Mouse (Mus musculus) midbrain, embryonic 16.5 days (tissue): ENCODE results near the gene S100a14. TPM values are rescaled to one million over a fixed set of nuclear protein-coding genes. Genes with fewer than 3 reads are reported as not detected.

Experiments used
- ATAC-seq: fragments of 200-750 bp; cut with Nextera tagmentation; 2 replicates; pipeline ENCODE4 v1.8.0; 2017; ENCODE audit warnings: moderate TSS enrichment
- H3K27ac ChIP-seq: fragments of 300-500 bp; sonication (generic); 2 replicates; pipeline ENCODE4 v1.5.1; 2014; ENCODE audit warnings: mild to moderate bottlenecking, low read length, mixed read lengths
- H3K27me3 ChIP-seq: fragments of 300-500 bp; sonication (generic); 2 replicates; pipeline ENCODE4 v1.6.1; 2014; ENCODE audit warnings: low read depth, low read length, mixed read lengths; ENCODE audit not compliant: control insufficient read depth, insufficient read depth
- H3K36me3 ChIP-seq: fragments of 300-500 bp; sonication (generic); 2 replicates; pipeline ENCODE4 v1.6.1; 2014; ENCODE audit warnings: mild to moderate bottlenecking, low read length, moderate library complexity, mixed read lengths; ENCODE audit not compliant: control insufficient read depth, insufficient read depth
- H3K4me1 ChIP-seq: fragments of 300-500 bp; sonication (generic); 2 replicates; pipeline ENCODE4 v1.6.1; 2014; ENCODE audit warnings: mild to moderate bottlenecking, low read length, mixed read lengths; ENCODE audit not compliant: control insufficient read depth, insufficient read depth
- H3K4me2 ChIP-seq: fragments of 300-500 bp; sonication (generic); 2 replicates; pipeline ENCODE4 v1.6.1; 2014; ENCODE audit warnings: mild to moderate bottlenecking, low read length, mixed read lengths
- H3K4me3 ChIP-seq: fragments of 300-500 bp; sonication (generic); 2 replicates; pipeline ENCODE4 v1.5.1; 2014; ENCODE audit warnings: low read depth, mild to moderate bottlenecking, low read length, moderate library complexity, mixed read lengths
- H3K9ac ChIP-seq: fragments of 300-500 bp; sonication (generic); 2 replicates; pipeline ENCODE4 v1.6.1; 2014; ENCODE audit warnings: low read depth, low read length, mixed read lengths
- H3K9me3 ChIP-seq: fragments of 300-500 bp; sonication (generic); replicated peaks from 2 replicates; pipeline ENCODE4 v1.6.1; 2014; ENCODE audit warnings: mild to moderate bottlenecking, low read length, mixed read lengths; ENCODE audit not compliant: control insufficient read depth, poor library complexity, severe bottlenecking
- WGBS: fragments of 180-500 bp; shearing (Covaris S2); extraction: QIAGEN DNeasy Blood & Tissue Kit; methylation state at CpG from one replicate; pipeline ENCODE4 v1.1.7; 2014; 5-methylcytosine and 5-hydroxymethylcytosine counted together
- polyA plus RNA-seq: library from polyadenylated mRNA; unstranded; fragments of >200 nt; fragmentation: Nextera tagmentation; extraction: Ambion mirVana; gene quantifications from 2 replicates; pipeline ENCODE4 v1.2.1, GENCODE M21; 2015

S100a14 gene
- polyA plus RNA-seq, 1 experiment from 2014 or later = not detected

GRCm38 (mm10) chr3:90574691-90575090 lies 48.0 kb downstream of the S100a14 start:
- Histone ChIP-seq H3K9me3 (no peaks in the 10 kb centered on the region), H3K4me3 (no peak overlapping the region), H3K4me1 (no peaks in the 10 kb centered on the region), H3K9ac (no peak overlapping the region), H3K4me2 (no peak overlapping the region), H3K36me3 (no peaks in the 10 kb centered on the region), H3K27me3 (no peaks in the 10 kb centered on the region), H3K27ac (no peak overlapping the region)
- ATAC-seq = no peak
- WGBS = 89% methylated on average over 5 of the region's 5 CpGs

- H3K4me2 ChIP-seq = no peak overlapping the region
- no peaks in the 10 kb centered on the region for H3K9me3 ChIP-seq
- 90% methylated on average over 3 of the region's 3 CpGs for WGBS
- H3K27ac ChIP-seq = no peak overlapping the region
- H3K4me3 ChIP-seq = no peak overlapping the region
- ATAC-seq = no peak
- H3K27me3 ChIP-seq = no peaks in the 10 kb centered on the region
- H3K9ac ChIP-seq = no peak overlapping the region
- H3K4me1 ChIP-seq = no peaks in the 10 kb centered on the region
- no peaks in the 10 kb centered on the region for H3K36me3 ChIP-seq
Measured at GRCm38 (mm10) chr3:90575320-90575719, 48.7 kb downstream of the S100a14 start.

GRCm38 (mm10) chr3:90576351-90577001 lies 49.8 kb downstream of the S100a14 start:
- Histone ChIP-seq H3K4me1 (no peaks in the 10 kb centered on the region), H3K4me2 (no peak overlapping the region), H3K27me3 (no peaks in the 10 kb centered on the region), H3K4me3 (no peak overlapping the region), H3K27ac (no peak overlapping the region), H3K36me3 (no peaks in the 10 kb centered on the region), H3K9me3 (no peaks in the 10 kb centered on the region), H3K9ac (no peak overlapping the region)
- WGBS = 77% methylated on average over 10 of the region's 10 CpGs
- no peak for ATAC-seq

Other genes with a start within 250 kb of the S100a14 start
- gene Gatad2b, start 233.7 kb upstream of the S100a14 start, polyA plus RNA-seq = 10.9 and 12.0 TPM in 2 replicates
- gene Slc27a3, start 136.9 kb upstream of the S100a14 start, polyA plus RNA-seq = 30.7 and 33.8 TPM in 2 replicates
- gene Ints3, start 93.2 kb upstream of the S100a14 start, polyA plus RNA-seq = 30.8 and 31.7 TPM in 2 replicates
- 1.9 TPM in 2 replicates for gene Npr1, start 61.0 kb upstream of the S100a14 start, polyA plus RNA-seq
- 260 and 272 TPM in 2 replicates for gene Ilf2, start 50.7 kb upstream of the S100a14 start, polyA plus RNA-seq
- gene Snapin, start 35.8 kb upstream of the S100a14 start, polyA plus RNA-seq = 85.1 and 86.6 TPM in 2 replicates
- gene Chtop, start 17.4 kb upstream of the S100a14 start, polyA plus RNA-seq = 167 and 181 TPM in 2 replicates
- gene S100a1, start 12.5 kb upstream of the S100a14 start, polyA plus RNA-seq = 12.4 and 19.5 TPM in 2 replicates
- gene S100a13, start 12.4 kb upstream of the S100a14 start, polyA plus RNA-seq = 7.6 and 8.9 TPM in 2 replicates
- 34.4 and 36.5 TPM in 2 replicates for gene S100a16, start 10.4 kb downstream of the S100a14 start, polyA plus RNA-seq
- gene S100a3, start 33.7 kb downstream of the S100a14 start, polyA plus RNA-seq = 0.16 TPM in 1 of 2 replicates, not detected in the other
- gene S100a2, start 63.4 kb downstream of the S100a14 start, polyA plus RNA-seq = not detected in 2 replicates
- gene Gm42674, start 75.0 kb downstream of the S100a14 start, polyA plus RNA-seq = 0.65 TPM in 1 of 2 replicates, not detected in the other
- gene S100a4, start 76.9 kb downstream of the S100a14 start, polyA plus RNA-seq = 0.53 TPM in 1 of 2 replicates, not detected in the other
- gene S100a5, start 81.7 kb downstream of the S100a14 start, polyA plus RNA-seq = not detected in 2 replicates
- 19.3 and 19.4 TPM in 2 replicates for gene S100a6, start 86.0 kb downstream of the S100a14 start, polyA plus RNA-seq
- 0.21 TPM in 1 of 2 replicates, not detected in the other for gene S100a7a, start 127.2 kb downstream of the S100a14 start, polyA plus RNA-seq
- gene S100a8, start 142.1 kb downstream of the S100a14 start, polyA plus RNA-seq = 4.1 and 5.6 TPM in 2 replicates
- 2.3 and 4.6 TPM in 2 replicates for gene S100a9, start 168.9 kb downstream of the S100a14 start, polyA plus RNA-seq
- gene Pglyrp4, start 200.1 kb downstream of the S100a14 start, polyA plus RNA-seq = not detected in 2 replicates